In the genomic region with DNA sequence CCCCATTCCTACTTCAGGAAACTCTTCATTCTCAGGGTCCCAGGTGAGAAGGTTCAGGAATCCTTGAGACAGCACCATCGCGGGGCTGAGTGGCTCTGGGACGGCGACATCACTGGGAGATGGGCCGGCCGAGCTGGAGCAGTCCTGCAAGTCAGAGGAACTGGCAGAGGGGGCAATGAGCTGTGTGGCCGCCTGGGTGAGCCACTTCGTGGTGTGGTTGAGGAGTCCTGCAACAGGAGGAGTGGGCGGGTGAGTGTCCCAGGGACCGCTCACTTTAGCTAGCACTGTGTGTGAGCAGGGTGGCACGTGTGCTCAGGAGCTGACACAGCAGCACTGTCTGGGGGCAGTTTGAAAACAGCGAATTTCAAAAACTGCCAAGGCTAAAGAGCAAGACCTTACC, we compare ENCODE assay signal across 18 mouse cellular contexts. TPM values are rescaled to one million over a fixed set of nuclear protein-coding genes. Genes with fewer than 3 reads are reported as not detected.
DNase-seq lines count a peak whose midpoint lies in the region; ATAC-seq lines count a peak whose summit lies in the region.
"Had no signal": no experiment of that assay in that cellular context is flagged by ENCODE, and none has a peak within 500 bp of the region (broad histone marks: within the 10 kb centered on the region; RNA-seq: fewer than 3 reads in every experiment).

No protein-coding gene starts in this region.

- 0 out of 2 replicates have a peak, but pooled peaks cover 4% of the 10 kb centered on the region for H3K4me1 ChIP-seq in heart, embryonic 13.5 days
- no peaks in the 10 kb centered on the region for H3K4me1 ChIP-seq in heart, embryonic 11.5 days (ENCODE audit: control insufficient read depth, insufficient read depth, low read length)
- H3K4me1 ChIP-seq in lung, embryonic 16.5 days (replicated peaks; ENCODE audit: control insufficient read depth, insufficient read depth, low read length): no peaks in the 10 kb centered on the region; the same call in 1 of the 2 replicates
- peaks cover 9% of the 10 kb centered on the region; the same call in 1 of the 2 replicates for H3K4me1 ChIP-seq in embryonic facial prominence, embryonic 13.5 days

- H3K9me3 ChIP-seq in heart, embryonic 13.5 days: peaks cover 11% of the 10 kb centered on the region; the same call in 1 of the 2 replicates
- no peaks in the 10 kb centered on the region for H3K9me3 ChIP-seq in heart, embryonic 11.5 days (replicated peaks; ENCODE audit: control insufficient read depth, low read length)
- H3K9me3 ChIP-seq in lung, embryonic 16.5 days (ENCODE audit: control insufficient read depth, low read length): no peaks in the 10 kb centered on the region
- H3K9me3 ChIP-seq in embryonic facial prominence, embryonic 13.5 days: no peaks in the 10 kb centered on the region
- H3K9me3 ChIP-seq: embryonic facial prominence, embryonic 15.5 days; neural tube, embryonic 13.5 days had no signal

- no peaks in the 10 kb centered on the region for H3K36me3 ChIP-seq in heart, embryonic 13.5 days
- H3K36me3 ChIP-seq in heart, embryonic 11.5 days (ENCODE audit: control insufficient read depth, insufficient read depth, low read length): no peaks in the 10 kb centered on the region
- H3K36me3 ChIP-seq in lung, embryonic 16.5 days (ENCODE audit: control insufficient read depth, insufficient read depth, low read length): no peaks in the 10 kb centered on the region
- H3K36me3 ChIP-seq in embryonic facial prominence, embryonic 13.5 days: no peaks in the 10 kb centered on the region
- H3K36me3 ChIP-seq: embryonic facial prominence, embryonic 15.5 days; neural tube, embryonic 13.5 days had no signal

- no peak overlapping the region for H3K4me3 ChIP-seq in heart, embryonic 13.5 days
- H3K4me3 ChIP-seq in heart, embryonic 11.5 days (ENCODE audit: low read depth, low read length): no peak overlapping the region
- no peak overlapping the region for H3K4me3 ChIP-seq in lung, embryonic 16.5 days (ENCODE audit: low read length)
- H3K4me3 ChIP-seq in embryonic facial prominence, embryonic 13.5 days: no peak overlapping the region
- H3K4me3 ChIP-seq: embryonic facial prominence, embryonic 15.5 days; neural tube, embryonic 13.5 days had no signal

- H3K27me3 ChIP-seq in heart, embryonic 13.5 days (replicated peaks): peaks cover 33% of the 10 kb centered on the region
- H3K27me3 ChIP-seq in heart, embryonic 11.5 days (ENCODE audit: control insufficient read depth, insufficient read depth, low read length): no peaks in the 10 kb centered on the region
- no peaks in the 10 kb centered on the region for H3K27me3 ChIP-seq in lung, embryonic 16.5 days (ENCODE audit: control insufficient read depth, insufficient read depth, low read depth, low read length)
- no peaks in the 10 kb centered on the region; the same call in 1 of the 2 replicates for H3K27me3 ChIP-seq in embryonic facial prominence, embryonic 13.5 days
- H3K27me3 ChIP-seq: embryonic facial prominence, embryonic 15.5 days; neural tube, embryonic 13.5 days had no signal

- 0 out of 2 replicates have a peak overlapping the region, but pooled peaks have one; percentile 37 for H3K9ac ChIP-seq in heart, embryonic 13.5 days
- H3K9ac ChIP-seq in heart, embryonic 11.5 days (ENCODE audit: low read depth, low read length): no peak overlapping the region
- H3K9ac ChIP-seq in lung, embryonic 16.5 days (ENCODE audit: low read length): no peak overlapping the region
- H3K9ac ChIP-seq in embryonic facial prominence, embryonic 13.5 days: no peak overlapping the region; the same call in 1 of the 2 replicates
- H3K9ac ChIP-seq: embryonic facial prominence, embryonic 15.5 days; forebrain, postnatal 0 days; neural tube, embryonic 13.5 days had no signal

- no peak overlapping the region for H3K4me2 ChIP-seq in heart, embryonic 13.5 days
- H3K4me2 ChIP-seq in heart, embryonic 11.5 days: no peak overlapping the region
- H3K4me2 ChIP-seq in lung, embryonic 16.5 days (ENCODE audit: low read depth, low read length): no peak overlapping the region
- peak overlapping the region; percentile 3; the same call in 1 of the 2 replicates for H3K4me2 ChIP-seq in embryonic facial prominence, embryonic 13.5 days
- H3K4me2 ChIP-seq: embryonic facial prominence, embryonic 15.5 days; neural tube, embryonic 13.5 days had no signal

- H3K27ac ChIP-seq in heart, embryonic 13.5 days (replicated peaks): no peak overlapping the region
- H3K27ac ChIP-seq in heart, embryonic 11.5 days (ENCODE audit: low read depth, low read length): no peak overlapping the region
- no peak overlapping the region for H3K27ac ChIP-seq in lung, embryonic 16.5 days (ENCODE audit: low read length)
- no peak overlapping the region for H3K27ac ChIP-seq in embryonic facial prominence, embryonic 13.5 days
- H3K27ac ChIP-seq: embryonic facial prominence, embryonic 15.5 days; macrophage; neural tube, embryonic 13.5 days had no signal

- no peak for DNase-seq in lung, postnatal 14 days
- no peak for DNase-seq in urinary bladder, postnatal 25 days (ENCODE audit: low spot score)
- DNase-seq: B cell, adult 2 months; cerebellum, adult 9-10 months; forebrain, postnatal 0 days; gastrocnemius, postnatal 36 days; kidney, adult 11 months; liver; right cerebral cortex, adult 18-20 months; thymus, postnatal 25 days had no signal

- no peak; the same call in 1 of the 2 replicates for ATAC-seq in heart, embryonic 13.5 days (ENCODE audit: extremely low read depth, insufficient number of reproducible peaks, low FRiP score, low TSS enrichment)
- ATAC-seq in heart, embryonic 11.5 days (replicated peaks; ENCODE audit: insufficient number of reproducible peaks, low FRiP score, low TSS enrichment): no peak
- 0 out of 2 replicates have a peak, but pooled peaks have one; percentile 27 for ATAC-seq in lung, embryonic 16.5 days (ENCODE audit: low read depth)
- no peak for ATAC-seq in embryonic facial prominence, embryonic 13.5 days (ENCODE audit: insufficient number of reproducible peaks, insufficient read depth, low FRiP score, low TSS enrichment, low read depth)
- no peak for ATAC-seq in megakaryocyte, adult 5-6 weeks (ENCODE audit: poor library complexity, severe bottlenecking)
- ATAC-seq: forebrain, postnatal 0 days had no signal

- 20% methylated on average over 12 of the region's 12 CpGs for WGBS in heart, embryonic 13.5 days
- 18% methylated on average over 12 of the region's 12 CpGs for WGBS in heart, embryonic 11.5 days (ENCODE audit: insufficient replicate concordance)
- WGBS in lung, embryonic 16.5 days: 8% methylated on average over 12 of the region's 12 CpGs
- WGBS in embryonic facial prominence, embryonic 13.5 days: 25% methylated on average over 12 of the region's 12 CpGs

RNA-seq across cellular contexts. Expression of a gene that starts 11.0 kb away (rescaled TPM):
- 0.49 and 0.55 TPM in 2 replicates for polyA plus RNA-seq in heart, embryonic 13.5 days (2015; fragmentation: Nextera tagmentation; extraction: Ambion mirVana)
- polyA plus RNA-seq in heart, embryonic 11.5 days (2014; fragmentation: Nextera tagmentation; extraction: Ambion mirVana): 0.34 and 0.49 TPM in 2 replicates
- polyA plus RNA-seq in lung, embryonic 16.5 days (2015; fragmentation: Nextera tagmentation; extraction: Ambion mirVana): 5.2 and 5.5 TPM in 2 replicates
- 1.9 and 2.1 TPM in 2 replicates for polyA plus RNA-seq in embryonic facial prominence, embryonic 13.5 days (2015; fragmentation: Nextera tagmentation; extraction: Ambion mirVana)
- total RNA-seq in megakaryocyte, adult 5-6 weeks (2015): 0.11 and 1.1 TPM in 2 replicates
- 0.66 TPM in 1 of 2 replicates, not detected in the other for total RNA-seq in megakaryocyte, adult 5-6 weeks (2017)
- total RNA-seq: gastrocnemius, postnatal 36 days had no signal
- polyA plus RNA-seq: macrophage had no signal
